Mouse (Mus musculus): Measurements from ENCODE around the gene Il10rb.
A peak's percentile ranks its signal among the peaks of the same experiment; 100 is the strongest.

The Il10rb gene

DNA sequence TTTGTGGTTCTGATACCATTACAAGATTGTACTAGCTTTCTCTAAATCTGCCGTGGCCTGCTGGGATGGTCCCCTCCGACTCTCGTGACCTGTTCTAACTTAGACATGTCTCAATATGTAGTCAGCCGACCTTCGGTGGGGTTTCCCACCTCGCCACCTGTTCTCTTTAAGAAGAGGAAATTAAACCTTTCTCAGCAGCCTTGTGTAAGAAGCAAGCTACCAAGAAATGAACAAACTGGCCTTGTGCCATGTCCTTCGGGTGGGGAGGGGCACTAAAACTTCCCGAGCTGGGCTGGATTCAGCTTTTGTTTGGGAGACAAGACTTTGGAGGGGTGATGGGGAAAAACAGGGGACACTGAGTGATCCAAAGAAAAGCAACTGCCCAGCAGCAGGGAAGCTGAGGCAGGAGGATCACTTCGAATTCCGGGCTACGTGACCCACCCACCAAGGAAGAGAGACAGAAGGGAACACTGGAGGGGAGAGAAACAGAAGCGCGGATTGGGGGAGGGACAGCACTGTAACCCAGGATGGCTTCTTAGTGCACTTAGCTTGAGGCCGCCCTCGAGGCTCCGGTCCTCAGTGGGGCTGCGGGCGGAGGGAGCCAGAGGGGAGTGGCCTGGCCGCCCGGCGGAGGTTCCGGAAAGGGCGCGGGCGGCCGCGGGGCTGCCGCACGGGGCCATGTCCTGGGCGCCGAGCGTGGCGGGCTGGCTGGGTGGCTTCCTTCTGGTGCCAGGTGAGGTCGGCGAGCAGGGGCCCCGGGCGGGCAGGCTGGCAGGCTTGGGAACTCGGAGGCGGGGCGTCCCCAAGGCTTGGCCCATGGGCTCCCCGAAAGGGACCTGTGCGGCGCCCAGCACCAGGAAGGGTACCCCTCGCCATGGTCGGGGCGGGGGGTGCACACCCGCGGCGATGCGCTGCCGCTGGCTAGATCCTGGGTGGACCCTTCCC is at the start of gene Il10rb:
Gene Il10rb (plus strand): TSS at position 525 of the 945 bp plus-strand sequence.
- peak; percentile 27 for DNase-seq

DNA sequence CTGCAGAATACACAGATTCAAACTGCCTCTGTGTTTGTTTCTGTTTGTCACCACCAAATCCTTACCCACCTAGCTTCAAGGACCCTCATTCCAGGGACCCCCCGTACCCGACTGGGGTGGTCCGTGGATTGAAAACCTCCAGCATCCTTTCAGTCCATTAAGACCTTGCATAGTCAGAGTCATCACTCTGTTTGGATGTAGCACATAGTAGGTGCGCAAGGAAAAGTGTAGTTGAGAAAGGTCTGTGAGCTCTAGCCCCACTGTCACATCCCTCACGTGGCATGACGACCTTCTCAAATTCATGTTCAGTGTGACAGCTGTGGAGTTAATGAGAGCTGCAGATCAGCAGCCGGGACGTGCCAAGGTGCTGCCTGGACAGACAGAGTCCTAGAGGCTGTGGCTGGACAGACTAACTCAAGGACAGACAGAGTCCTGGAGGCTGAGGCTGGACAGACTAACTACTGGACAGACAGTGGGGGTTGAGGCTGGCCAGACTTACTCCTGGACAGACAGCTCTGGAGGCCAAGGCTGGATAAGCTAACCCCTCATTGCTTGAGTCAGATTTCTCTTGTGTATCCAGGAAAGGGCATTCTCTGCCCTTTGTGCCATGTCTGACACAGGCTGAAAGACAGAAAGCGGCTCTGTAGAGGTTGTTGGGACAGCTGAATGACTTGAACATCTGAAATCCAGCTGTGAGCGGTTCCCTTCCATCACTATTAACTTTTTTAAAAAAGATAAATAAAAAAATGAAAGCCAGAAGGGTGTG is 49.0 kb upstream of the Il10rb start:
- DNase-seq, result no peak

DNA sequence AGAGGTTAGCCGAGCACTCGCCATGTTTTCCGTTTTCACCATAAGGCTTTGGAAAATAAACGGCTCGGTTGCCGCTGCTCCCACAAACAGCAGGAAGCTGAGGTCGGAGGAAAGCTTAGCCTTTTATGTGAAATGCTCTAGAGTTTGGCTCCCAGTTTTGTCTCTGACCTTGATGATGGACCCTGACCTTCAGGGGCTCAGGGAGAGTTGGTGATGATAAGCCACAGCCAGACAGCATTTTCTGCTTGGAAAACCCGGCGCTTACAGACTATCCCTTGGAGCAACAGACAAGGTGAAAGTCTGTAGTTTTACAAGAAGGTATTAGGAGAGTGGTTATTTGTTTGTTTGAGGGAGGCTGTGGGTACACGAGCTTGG is 48.5 kb upstream of the Il10rb start:
- DNase-seq, result no peak

DNA sequence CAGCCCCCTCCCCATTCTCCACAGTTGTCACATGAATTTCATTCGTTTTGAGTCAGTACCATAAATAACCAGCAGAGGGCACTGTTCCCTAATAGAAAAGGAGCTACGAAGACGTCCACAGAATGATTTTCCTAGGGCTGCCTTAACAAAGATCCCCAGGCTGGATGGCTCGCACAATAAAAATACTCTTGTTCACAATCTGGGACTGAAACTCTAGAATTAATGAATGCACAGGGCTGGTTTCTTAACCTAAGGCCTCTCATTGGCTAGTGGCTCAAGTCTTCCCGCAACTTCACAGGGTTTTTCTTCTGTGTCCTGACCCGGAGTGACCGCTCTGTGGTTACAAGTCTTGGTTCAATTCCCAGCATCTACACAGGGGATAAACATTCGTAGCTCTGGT is 47.4 kb upstream of the Il10rb start:
- peak; percentile 65 for DNase-seq

DNA sequence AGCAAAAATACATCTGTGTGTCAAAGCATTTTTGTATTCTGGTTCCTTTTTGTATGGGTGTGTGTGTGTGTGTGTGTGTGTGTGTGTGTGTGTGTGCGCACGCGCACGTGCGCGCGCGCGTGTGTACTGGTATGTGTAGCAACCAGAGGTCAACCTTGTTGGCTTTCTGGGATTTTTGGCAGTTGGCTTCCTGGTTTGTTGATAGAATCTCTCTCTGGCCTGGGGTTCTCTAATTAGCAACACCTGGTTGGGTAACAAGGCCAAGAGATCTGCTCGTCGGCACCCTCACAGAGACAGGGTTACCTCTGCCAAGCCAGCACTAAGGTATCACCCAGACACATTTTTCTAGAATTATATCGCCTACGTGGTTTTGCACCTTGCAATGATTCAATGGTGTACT is 46.4 kb upstream of the Il10rb start:
- no peak for DNase-seq

DNA sequence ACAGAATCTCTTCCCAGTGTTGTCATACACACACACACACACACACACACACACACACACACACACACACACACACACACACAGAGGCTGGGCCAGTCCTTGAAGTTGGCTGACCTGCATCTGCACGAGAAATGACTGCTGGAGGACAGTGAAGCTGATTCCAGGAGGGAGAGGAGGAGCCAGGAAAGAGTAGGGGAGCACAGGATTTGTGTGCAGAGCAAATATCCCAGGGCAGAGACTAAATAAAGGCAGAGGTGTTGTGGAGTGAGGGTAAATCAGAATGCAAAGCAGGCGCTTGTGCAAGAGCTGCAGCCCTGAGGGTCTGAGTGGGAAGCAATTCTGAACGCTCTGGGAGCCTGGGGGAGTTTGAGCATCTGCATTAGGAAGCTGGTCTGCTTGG is 45.8 kb upstream of the Il10rb start:
- DNase-seq, result no peak

DNA sequence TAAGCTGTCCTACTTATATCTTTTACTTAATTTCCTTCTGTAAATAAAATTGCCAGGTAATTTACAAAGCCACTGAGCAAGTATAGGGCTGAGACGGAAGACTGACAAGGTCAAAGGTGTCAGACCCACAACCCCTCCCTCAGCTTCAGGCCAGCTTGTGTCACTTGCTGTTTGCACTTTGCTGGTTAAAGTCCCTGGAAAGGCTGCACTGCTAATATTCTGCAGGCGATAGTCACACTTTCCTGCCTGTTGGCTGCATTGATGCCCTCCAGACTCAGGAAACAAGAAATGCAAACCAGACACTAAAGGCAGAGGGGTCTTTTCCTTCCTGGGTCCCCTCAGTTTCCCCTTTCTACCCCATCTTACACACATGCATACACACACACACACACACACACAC is 44.0 kb upstream of the Il10rb start:
- no peak for DNase-seq

DNA sequence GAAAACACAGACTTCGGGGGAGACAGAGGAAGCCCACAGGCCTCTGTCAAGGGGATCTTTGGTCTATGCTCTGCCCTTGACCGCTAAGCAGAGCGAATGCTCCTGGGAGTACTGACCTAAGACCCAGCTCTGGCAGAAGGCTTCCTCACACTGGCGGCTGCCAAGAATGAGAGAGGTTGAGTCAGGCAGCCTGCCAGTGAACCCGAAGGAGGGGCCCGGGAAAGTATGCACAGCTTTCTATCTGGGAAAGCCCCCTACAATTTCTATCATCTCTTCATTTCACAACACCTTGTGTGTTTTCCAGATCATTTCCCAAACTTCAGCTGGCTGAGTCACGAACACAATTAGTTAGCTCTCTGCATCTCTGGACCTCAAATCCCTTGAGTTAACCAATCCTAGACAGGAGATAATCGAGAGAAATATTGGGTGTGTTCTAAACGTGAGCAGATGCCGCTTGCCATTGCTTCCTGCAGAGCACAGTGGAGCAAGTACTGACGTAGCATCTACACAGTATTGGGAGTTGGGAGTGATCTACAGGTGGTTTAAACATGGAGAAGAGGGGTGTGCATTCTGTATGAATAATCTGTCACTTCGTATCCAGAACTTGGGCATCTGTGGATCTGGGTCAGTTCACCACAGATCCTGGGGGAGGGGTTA is 43.2 kb upstream of the Il10rb start:
- DNase-seq, result no peak

DNA sequence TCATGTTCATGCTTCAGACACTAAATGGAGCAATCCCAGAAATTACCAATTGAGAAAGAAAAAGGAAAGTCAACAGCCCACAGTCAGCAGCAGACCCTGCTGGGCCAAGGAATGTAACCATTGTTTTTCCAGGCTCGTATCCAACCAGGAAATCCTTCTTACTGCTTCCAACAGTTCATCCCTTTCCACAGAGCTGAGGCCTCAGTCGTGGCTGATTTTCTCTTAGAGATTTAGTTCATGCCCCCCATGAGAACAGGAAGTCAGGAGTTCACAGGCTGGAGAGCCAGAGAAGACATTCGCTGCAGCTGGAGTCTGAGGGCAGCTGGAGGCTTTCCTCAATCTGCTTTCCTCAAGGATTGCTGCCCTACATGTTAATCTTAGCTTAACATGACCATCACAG is 42.5 kb upstream of the Il10rb start:
- no peak for DNase-seq

DNA sequence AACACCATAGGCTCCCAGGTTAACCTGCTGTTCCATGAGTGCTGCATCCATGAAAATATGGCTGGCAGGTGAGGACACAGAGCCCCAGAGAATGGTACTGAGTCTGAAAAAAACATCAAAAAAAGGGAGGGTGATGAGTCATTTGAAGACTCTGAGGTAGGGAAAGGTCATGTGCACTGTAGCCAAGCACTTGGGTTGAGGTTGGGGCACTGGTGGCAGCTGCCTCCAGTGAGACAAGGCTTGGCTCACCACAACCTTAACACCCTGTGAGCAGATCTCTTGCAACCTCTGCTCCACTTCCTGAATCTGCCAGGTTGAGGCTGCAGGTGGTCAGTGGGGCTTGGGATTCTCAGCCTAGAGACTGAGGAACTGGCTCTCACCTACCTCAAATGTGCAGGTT is 39.4 kb upstream of the Il10rb start:
- no peak for DNase-seq

DNA sequence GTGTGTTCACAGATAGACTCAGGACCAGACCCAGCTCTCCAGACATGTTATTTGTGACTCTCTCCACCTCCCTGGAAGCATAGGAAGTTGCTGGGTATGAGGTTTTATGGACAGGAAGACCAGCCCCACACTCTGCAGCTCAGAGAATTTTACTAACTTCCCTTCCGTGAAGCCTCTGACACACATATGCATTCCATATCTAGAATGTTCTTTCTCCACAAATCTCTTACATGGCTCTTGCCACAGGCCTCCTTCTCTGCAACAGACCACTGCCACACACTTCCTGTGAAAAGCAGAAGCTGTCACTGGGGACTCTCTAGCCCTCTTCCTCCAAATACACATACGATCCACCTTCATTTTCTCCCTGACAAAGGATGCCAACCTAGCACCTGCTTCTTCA is 38.9 kb upstream of the Il10rb start:
- DNase-seq, result no peak

DNA sequence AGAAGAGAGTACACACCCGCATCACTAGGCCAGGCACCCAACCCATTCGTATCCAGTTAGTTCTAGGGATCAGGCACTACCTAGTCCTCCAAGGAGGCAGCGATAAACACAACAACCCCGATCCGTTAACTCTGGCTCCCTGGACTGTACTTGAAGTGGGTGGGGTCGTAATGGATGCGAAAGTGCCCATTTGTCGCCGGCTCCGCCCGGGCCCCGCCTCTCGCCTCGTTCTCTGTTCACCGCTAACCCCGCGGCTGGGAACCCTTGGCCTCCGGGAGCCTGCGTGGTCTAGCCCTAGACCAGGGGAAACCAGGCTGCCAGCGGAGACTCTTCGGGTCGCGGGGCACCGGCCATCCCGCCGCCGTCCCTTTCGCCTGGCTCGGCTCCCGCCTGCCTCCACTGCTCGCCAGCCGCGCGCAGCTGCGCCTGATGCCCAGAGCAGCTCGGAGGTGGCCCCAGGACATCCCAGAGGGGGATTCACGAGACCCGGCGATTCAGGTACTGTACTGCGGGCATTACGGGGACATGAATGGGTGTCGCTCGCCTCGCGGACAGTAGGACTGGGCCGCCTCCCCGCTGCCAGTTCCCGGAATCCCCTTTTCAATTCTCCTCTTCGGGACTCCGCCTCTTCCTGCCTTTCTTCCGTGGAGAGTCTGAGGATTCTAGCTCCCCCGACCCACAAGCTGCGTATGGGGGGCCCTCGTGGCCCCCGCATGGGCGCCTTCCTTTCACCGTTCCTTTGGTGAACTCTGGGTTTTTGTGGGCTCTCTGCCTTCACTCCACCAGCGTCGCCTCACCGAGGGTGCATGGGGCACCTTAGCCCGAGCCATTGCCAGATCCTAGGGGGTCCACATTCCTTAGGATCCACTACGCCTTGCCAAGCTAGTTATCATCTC is 33.1 kb upstream of the Il10rb start, which contains the start of gene Ifnar2:
Gene Ifnar2 (plus strand): TSS at position 207 of the 896 bp plus-strand sequence.
- DNase-seq, result peak; percentile 75

DNA sequence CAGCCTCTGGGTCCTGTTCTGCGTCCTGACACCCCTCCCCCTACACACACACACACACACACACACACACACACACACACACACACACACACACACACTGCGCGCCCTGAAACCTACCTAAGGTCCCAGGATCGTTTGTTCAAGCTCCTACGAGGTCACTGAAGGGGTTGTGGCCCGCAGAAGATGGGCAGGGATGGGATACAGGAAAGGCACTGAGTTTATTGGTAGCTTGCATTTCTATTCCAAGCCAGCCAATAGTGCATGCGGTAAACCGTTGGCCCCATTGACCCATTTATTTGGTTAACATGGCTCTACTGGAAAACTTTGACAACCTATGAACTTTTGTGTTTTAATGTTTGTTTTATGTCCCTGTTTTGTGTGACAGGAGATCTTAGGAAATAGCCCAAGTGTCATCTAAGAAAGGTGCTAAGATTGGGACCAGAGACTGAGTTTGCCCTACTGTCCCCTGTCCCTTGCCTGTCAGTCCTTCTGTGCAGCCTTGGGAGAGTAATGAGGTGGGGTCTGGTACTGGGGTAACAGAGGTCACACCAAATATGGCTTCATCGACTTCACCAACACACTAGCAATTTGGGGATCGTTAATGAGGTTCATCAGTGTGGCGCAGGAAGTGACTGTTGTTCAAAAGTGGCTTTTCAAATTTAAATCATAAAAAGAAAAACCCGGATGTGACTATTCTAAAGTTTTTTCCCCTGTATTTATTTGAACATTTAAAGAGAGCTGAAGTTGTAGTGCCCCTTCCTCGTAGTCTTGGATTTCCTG is 32.3 kb upstream of the Il10rb start:
- DNase-seq, result no peak

DNA sequence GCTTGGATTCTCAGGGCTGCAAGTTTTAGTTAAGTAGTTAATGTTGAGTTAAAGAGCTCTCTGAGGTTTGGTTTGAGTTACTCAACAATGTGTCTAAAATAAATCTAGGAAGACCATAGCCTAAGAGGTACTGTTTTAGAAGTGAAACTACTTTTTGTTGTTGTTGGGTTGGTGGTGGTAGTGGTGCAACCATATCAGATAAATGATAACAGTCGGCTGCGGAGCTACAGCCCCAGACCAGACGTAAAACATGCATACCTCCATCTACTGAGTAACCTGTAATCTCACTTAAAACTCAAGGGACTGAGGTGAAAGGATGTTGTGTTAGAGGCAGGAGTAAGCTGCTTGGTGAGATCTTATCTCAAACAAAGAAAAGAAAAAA is 31.7 kb upstream of the Il10rb start:
- no peak for DNase-seq

DNA sequence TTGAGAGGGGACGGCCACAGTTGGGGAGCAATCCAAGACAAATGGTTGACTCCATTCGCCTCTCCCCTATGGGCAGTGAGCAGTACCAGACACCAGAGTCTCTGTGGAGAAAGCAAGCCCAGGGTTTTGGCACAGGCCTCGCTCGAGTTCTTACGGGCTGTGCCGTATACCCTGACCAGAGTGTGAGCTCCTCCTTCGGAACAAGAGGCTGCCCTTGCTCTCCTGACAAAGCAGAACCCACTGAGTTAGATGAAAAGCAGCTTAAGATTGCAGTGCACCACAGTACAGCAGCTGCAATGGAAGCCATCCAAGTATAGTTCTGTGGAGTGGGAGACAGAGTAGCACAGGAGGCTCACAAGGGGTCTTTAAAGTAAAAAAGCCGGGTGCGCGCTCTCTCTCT is 29.3 kb upstream of the Il10rb start:
- DNase-seq, result no peak

DNA sequence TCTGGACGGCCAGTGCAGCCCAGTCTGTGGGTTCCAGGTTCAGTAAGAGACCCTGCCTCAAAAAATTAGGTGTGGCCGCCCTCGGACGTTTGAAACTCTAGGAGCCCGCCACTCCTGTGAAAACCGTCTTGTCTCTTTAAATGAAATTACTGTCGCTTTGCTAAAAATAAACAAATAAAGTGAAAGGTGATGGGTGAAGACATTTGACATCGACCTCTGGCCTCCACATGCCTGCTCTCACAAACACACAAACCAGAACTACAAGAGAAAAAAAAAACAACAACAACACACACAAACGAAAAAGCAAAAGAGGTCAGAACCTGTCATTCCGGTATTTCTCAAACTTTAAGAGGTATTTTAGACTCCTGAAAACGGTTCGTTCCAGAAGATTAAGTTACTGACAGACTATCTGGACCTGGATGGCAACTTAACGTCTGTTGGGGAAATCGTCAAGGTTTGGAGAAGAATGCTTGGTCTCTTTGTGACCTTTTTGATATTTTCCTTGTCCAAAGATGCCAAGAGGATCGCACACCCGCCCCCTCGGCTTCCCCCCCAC is 27.5 kb upstream of the Il10rb start:
- no peak for DNase-seq

DNA sequence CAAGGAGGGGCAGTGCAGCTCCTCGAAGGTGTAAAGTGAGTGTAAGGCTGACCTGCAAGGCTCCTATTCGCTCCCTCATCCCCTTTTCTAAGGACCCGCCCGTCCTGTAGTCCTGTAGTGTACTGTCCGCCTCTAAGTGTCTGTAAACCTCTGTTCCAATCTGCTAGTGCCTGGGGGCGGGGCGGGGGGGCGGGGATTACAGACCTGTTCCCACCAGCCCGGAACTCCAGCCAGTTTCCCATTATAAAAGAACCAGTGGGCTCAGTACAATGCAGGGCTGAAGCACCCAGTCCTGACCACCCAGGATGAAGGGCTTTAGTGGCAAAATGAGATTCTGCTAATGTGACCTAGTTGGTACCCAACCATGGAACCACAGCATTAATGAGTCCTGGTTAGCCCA is 27.0 kb upstream of the Il10rb start:
- DNase-seq, result no peak

DNA sequence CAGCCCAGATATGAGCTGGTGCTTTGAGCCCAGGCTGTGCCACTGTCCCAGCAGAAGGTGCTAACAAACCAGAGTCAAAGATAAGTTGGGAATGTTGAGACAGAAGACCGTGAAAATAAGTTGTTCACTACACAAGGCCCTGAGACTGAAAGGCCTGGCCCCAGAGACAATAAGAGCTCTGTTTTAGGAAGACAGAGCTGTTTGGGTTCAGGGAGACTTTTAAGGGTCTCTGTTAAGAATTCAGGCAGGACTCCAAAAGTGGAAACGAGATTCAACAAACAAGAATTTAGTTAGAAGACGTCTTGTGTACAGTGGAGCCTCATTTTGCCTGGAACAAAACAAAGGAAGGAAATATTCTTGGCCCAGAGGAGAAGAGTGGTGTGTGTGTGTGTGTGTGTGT is 26.6 kb upstream of the Il10rb start:
- DNase-seq, result no peak

DNA sequence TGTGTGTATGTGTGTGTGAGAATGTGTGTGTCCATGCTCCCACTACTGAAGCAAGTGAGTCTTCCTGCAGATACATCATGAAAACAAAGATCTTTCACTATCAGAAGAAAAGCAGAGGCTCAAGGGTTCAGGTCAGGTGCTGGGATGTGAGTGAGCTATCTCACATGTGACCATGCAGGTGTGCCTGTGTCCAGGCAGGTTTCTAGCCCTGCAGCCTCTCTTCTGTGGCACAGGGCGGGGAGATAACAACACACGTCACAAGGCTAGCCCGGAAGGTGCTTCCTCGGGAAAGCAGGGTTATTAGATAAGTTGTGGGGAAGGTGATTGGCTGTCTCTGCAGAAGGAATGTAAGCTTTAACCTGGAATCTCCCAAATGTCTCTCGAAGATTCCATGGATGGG is 25.8 kb upstream of the Il10rb start:
- DNase-seq, result no peak

DNA sequence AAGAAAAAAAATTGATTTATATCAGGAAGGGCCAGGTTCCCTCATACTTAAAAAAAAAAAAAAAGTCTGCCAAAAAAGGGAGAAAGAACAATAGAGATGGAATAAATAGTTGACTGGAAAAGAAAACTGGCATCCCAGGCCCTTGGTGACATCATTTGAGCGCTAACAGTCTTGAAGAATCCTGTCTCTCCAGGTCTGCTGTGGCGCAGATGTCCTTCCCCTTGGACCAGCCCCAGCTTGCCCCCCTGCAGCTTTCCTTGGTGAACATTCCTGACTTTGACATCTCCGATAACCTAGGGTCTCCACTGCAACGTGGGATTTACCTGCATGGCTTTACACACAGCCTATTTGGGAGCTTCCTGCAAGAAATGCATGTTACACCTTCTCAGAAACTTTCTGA is 24.4 kb upstream of the Il10rb start:
- no peak for DNase-seq

DNA sequence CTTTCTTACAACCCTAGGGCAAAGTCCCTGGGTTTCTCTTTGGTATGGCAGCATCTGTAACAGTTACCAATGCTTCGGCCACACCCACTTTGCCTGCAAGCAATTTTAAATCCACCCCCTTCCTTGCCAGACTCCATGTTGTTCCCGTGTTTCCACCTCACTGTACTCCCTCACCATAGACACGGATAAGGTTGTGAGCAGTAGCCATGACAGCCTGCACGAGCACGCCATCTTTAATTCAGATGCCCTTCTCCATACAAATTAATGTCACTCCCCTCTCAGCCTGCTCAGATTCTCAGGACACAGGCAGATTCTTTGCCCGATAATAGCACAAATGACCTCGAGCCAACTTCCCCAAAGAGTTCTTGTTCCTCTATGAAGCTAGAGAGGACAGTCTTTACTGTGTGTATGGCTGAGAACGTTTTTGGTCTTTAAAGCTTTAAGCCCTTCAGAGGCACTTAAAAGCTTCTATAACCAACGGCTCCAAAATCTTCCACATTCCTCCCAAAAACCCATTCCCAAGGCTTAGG is 23.6 kb upstream of the Il10rb start:
- DNase-seq, result no peak

Measured in cerebellum, adult 8-10 months (tissue).